Mouse (Mus musculus): ENCODE measurements around the gene Mrgprx2. TPM values are rescaled to one million over a fixed set of nuclear protein-coding genes. Genes with fewer than 3 reads are reported as not detected.
"Not testable (repeated sequence)": the region's sequence is repeated elsewhere in the genome, so short reads cannot be mapped to it uniquely, and the experiment has no call there.

Gene Mrgprx2
- polyA plus RNA-seq (2012): not detected in 2 replicates

- Histone ChIP-seq H3K4me3 (replicated peaks) (no peak within 1 kb of the TSS), H3K9me3 (ENCODE audit: control insufficient read depth, low read length) (peaks cover 3% of the 10 kb centered on the region), H3K36me3 (ENCODE audit: control insufficient read depth) (no peaks in the 10 kb centered on the region), H3K27me3 (ENCODE audit: control insufficient read depth) (no peaks in the 10 kb centered on the region), H3K4me1 (ENCODE audit: control insufficient read depth) (no peaks in the 10 kb centered on the region)
- TF ChIP-seq TAL1 (IDR thresholded peaks at IDR 0.05; ENCODE audit: low read length) (no peak), GATA1 (IDR thresholded peaks at IDR 0.05; ENCODE audit: low read length) (no peak)
These were observed at the start of gene Mrgprx2 for GRCm38 (mm10) chr7:48499221-48499620. TSS of gene Mrgprx2 (minus strand) at chr7:48499321.

GRCm38 (mm10) chr7:48456242-48456641 is 42.9 kb downstream of the Mrgprx2 start, which contains the start of gene Mrgprb1:
TSS of gene Mrgprb1 (minus strand) at chr7:48456342.
- TF ChIP-seq GATA1 (IDR thresholded peaks at IDR 0.05; ENCODE audit: low read length): no peak
- TF ChIP-seq TAL1 (IDR thresholded peaks at IDR 0.05; ENCODE audit: low read length): no peak
- H3K27me3 ChIP-seq (ENCODE audit: control insufficient read depth): no peaks in the 10 kb centered on the region

GRCm38 (mm10) chr7:48436581-48436980 is 62.5 kb downstream of the Mrgprx2 start:
- no peaks in the 10 kb centered on the region for H3K27me3 ChIP-seq (ENCODE audit: control insufficient read depth)
- no peak overlapping the region for H3K4me3 ChIP-seq (replicated peaks)
- H3K36me3 ChIP-seq (ENCODE audit: control insufficient read depth): no peaks in the 10 kb centered on the region
- no peak for TF ChIP-seq TAL1 (IDR thresholded peaks at IDR 0.05; ENCODE audit: low read length)
- TF ChIP-seq GATA1 (IDR thresholded peaks at IDR 0.05; ENCODE audit: low read length): no peak
- peaks cover 3% of the 10 kb centered on the region for H3K9me3 ChIP-seq (ENCODE audit: control insufficient read depth, low read length)
- H3K4me1 ChIP-seq (ENCODE audit: control insufficient read depth): no peaks in the 10 kb centered on the region

More at GRCm38 (mm10) chr7:48456242-48456641, 42.9 kb downstream of the Mrgprx2 start, which contains the start of gene Mrgprb1:
- no peaks in the 10 kb centered on the region for H3K4me1 ChIP-seq (ENCODE audit: control insufficient read depth)
- no peak within 1 kb of the TSS for H3K4me3 ChIP-seq (replicated peaks)
- H3K36me3 ChIP-seq (ENCODE audit: control insufficient read depth): no peaks in the 10 kb centered on the region
- peaks cover 2% of the 10 kb centered on the region; the same call in 1 of the 2 replicates for H3K9me3 ChIP-seq (ENCODE audit: control insufficient read depth, low read length)

- not testable (repeated sequence) for H3K27me3 ChIP-seq (ENCODE audit: control insufficient read depth); H3K4me3 ChIP-seq (replicated peaks); H3K36me3 ChIP-seq (ENCODE audit: control insufficient read depth); H3K9me3 ChIP-seq (ENCODE audit: control insufficient read depth, low read length); H3K4me1 ChIP-seq (ENCODE audit: control insufficient read depth)
These were observed 63.2 kb downstream of the Mrgprx2 start for GRCm38 (mm10) chr7:48435936-48436335.

Other genes starting within 250 kb of the Mrgprx2 start
- 0.03 TPM in 1 of 2 replicates, not detected in the other for gene Mrgprb8, start 110.8 kb downstream of the Mrgprx2 start, polyA plus RNA-seq (2012)
- gene Mrgprb1, start 43.0 kb downstream of the Mrgprx2 start, polyA plus RNA-seq (2012): not detected in 2 replicates
- not detected in 2 replicates for gene Mrgprb2, start 58.8 kb upstream of the Mrgprx2 start, polyA plus RNA-seq (2012)
- not detected in 2 replicates for gene Mrgprb3, start 144.5 kb upstream of the Mrgprx2 start, polyA plus RNA-seq (2012)